Mouse (Mus musculus) adipocyte (in vitro differentiated cells): ENCODE results near the gene Zfp961.
"Not testable (repeated sequence)": the region's sequence is repeated elsewhere in the genome, so short reads cannot be mapped to it uniquely, and the experiment has no call there.

Source experiments
- DNase-seq: peaks from one replicate; pipeline ENCODE4 v3.0.0-alpha.2; 2016; ENCODE audit warnings: low spot score

Gene Zfp961

GRCm38 (mm10) chr8:71950482-71951221 is at the start of gene Zfp961:
Gene Zfp961 (plus strand): TSS chr8:71951038.
- DNase-seq = peak; percentile 97

DNA sequence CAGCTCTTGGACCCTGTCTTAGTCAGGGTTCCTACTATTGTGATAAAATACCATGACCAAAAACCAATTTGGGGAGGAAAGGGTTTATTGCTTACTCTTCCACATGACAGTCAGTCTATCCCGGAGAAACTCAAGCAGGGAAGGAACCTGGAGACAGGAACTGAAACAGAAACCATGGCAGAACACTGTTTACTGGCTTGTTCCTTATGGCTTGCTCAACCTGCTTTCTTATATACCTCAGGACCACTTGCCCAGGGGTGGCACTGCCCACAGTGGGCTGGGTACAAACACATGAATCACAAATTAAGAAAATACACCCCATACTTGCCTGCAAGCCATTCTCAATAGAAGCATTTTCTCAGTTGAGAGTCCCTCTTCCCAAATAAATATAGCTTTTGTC is 47.8 kb upstream of the Zfp961 start:
- not testable (repeated sequence) for DNase-seq

GRCm38 (mm10) chr8:71906809-71907208 is 44.0 kb upstream of the Zfp961 start:
- DNase-seq = no peak

- DNase-seq = peak; percentile 12
Observed at GRCm38 (mm10) chr8:71907798-71908257, 43.0 kb upstream of the Zfp961 start.

DNA sequence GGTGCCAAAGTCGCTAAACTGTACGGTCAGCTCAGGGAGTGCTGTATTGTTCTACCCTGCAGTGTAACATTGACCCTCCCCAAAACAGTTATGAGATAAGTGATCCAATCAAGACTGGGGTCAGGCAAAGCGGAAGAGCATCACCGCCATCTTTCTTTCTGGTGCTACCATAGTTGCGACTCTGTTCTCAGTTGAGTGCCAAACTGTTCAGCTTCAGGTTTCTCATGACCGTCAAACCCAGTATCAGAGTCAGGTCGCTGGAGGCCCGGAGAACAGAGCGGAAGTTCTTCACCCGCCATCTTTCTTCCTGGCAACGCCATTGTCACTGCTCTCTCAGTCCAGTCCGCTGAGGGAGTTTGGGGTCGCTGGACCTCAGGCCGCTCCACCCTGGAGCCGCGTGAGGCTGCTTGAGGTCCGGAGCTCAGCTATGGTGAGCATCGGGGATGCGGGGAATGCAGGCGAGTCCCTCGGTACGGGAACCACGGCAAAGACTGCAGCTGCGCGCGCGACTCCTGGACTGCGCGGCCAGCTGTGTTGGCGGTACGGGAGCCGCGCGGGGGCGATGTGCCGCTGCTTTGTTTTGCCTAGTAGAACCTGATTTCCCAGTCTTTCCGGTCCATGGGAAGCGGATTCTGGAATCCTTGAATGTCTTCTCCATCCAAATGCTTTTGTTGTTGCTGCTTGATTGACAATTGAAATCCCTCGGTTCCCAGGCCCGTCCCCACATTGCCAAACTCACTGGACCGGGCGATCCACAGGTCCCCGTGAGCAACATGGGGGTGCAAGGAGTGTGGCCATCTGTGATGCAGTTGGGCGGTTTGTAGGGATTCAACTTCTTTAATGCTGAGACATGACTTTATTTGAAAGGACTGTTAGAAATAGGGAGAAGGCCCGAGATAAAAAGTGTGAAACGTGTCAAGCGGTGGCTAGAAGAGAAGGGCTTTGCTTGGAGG is 42.3 kb upstream of the Zfp961 start, which contains the start of the genes Zfp882 and Zfp617:
Gene Zfp882 (plus strand): TSS at position 300 of the 953 bp plus-strand sequence.
Gene Zfp617 (plus strand): TSS at position 327 of the 953 bp plus-strand sequence.
- DNase-seq = peak; percentile 78

GRCm38 (mm10) chr8:71912286-71912685 is 38.6 kb upstream of the Zfp961 start:
- DNase-seq = no peak

DNA sequence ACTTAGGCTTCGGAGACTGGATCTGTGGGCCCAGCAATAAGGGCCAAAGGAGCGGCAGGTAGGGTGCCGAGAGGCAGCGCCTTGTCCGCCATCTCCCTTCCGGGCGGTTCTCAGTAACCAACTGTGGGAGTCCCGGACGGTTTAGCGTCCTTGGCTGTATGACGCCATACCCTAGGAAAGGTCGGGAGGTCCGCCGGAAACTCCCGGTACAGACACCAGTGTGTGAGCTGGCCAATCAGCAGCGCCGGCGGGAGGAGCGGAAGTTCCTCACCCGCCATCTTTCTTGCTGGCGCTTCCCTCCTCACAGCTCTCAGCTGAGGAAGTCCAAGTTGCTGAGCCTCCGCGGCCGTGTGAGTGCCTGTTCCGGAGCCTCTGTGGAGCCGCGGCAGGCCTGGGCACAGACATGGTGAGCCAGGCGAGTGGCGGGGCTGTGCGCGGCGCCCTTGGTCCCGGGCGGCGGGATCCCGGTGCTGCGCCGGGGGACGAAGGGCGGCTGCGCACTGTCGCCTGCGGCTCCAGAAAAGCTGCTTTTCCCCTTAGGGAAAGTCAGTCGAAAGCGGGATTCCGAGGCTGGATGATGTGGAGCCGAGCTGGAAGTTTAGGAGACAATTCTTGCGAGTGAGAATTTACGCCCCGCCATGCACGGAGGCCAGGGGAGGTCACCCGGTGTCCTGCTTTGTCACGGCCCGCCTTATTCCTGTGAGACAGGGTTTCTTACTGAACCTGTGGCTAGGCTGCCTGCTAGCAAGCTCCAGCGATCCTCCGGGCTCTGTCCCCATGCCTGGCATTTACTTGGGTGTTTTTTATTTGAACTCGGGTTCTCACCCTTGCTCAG is 28.1 kb upstream of the Zfp961 start:
- peak; percentile 95 for DNase-seq

DNA sequence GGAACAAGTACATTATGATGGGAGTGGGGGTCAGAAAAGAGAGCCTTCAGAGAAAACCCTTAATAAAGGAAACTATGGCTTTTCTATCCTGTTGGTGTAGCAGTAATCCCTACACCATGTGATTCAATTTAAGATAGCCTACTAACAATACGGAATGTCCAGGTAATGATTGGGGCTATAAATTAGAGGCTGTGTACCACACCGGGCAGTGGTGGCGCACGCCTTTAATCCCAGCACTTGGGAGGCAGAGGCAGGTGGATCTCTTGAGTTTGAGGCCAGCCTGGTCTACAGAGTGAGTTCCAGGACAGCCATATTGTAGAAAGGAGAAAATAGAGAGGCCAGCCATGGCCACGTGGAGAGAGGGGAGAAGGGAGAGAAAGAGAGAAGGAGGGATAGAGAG is 25.0 kb upstream of the Zfp961 start:
- DNase-seq = no peak

DNA sequence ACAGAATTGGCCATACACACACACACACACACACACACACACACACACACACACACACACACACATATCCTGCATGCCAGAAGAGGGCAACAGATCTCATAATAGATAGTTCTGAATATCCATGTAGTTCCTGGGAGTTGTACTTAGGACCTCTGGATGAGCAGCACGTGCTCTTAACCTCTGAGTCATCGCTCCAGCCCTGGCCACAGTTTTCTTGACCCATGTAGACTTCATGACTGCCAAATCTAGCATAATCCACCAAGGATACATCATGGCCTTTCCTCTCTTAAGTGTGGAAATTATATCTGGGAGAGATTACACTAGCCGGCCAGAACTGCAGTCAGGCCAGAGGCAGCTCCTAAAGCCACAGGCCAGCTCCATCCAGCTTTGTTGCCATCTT is 24.3 kb upstream of the Zfp961 start:
- peak; percentile 59 for DNase-seq

GRCm38 (mm10) chr8:71927779-71928178 is 23.1 kb upstream of the Zfp961 start:
- no peak for DNase-seq

GRCm38 (mm10) chr8:71938037-71938436 is 12.8 kb upstream of the Zfp961 start:
- not testable (repeated sequence) for DNase-seq

DNA sequence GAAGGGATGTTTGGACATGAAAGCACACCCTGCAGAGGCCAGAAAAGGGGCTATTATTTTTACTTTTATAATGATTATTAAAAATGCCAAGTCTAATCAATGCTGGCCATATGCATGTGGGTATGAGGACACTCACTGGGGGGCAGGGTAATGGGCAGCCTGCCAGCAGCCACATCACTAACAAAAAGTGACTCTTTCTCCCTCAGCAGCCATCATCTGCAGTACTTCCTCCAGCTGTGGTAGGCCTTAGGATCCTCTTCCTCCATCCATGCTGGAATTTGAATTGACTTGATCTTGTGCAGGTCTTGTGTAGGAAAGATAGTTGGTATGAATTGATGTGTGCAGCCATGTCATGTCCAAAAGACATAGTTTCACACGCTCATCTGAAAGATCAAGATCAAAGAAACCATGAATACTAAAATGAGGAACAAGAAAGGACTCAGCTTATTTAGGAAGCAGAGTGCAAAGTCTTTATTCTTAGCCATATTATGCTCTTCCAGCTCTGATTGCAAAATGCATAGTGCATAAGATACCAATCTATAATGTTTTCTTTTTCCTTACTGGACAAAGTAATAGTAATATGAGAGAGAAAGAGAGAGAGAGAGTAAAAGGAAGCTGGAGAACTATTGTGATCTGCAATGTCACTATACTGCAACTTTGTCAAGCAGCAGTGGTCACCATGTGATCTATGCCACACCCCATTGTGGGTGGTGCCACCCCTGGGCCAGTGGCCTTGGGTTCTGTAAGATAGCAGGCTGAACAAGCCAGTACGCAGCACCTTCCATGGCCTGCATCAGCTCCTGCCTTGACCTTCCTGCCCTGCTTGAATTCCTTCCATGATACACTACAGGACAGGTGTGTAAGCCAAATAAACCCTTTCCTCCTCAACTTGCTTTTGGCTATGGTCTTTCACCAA is 10.3 kb upstream of the Zfp961 start:
- DNase-seq = no peak

- DNase-seq = no peak
Observed at GRCm38 (mm10) chr8:71941776-71942175, 9.1 kb upstream of the Zfp961 start.

- no peak for DNase-seq
Observed at GRCm38 (mm10) chr8:71948624-71949023, 2.2 kb upstream of the Zfp961 start.

DNA sequence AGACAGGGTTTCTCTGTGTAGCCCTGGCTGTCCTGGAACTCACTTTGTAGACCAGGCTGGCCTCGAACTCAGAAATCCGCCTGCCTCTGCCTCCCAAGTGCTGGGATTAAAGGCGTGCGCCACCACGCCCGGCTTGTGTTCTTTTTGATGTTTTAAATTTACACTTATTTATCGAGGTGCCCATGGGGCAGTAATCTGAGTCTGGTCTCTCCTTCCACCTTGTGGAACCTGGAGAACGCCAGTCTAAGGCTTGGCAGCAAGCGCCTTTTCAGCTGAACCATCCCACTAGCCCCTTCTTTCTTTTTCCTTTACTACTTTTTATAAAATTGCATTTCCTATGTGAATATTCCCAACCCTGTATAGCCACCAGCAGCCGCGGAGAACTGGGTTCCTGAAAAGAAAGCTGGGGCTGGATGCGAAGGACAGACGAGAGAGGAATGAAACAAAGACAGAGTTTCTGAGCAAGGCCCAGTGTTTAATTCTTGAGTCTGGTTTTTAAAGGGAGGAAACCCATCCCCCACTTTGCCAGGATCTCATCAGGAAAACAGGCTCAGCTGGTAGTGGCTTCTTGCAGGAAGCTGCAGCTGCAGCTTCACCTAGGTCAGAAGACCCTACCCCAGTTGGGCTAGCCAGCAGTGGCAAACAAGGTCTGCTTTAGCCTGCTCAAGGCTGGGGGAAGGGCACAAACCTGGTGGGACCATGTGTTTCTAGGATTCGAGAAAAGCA is 761 bp downstream of the Zfp961 start:
- no peak for DNase-seq

DNA sequence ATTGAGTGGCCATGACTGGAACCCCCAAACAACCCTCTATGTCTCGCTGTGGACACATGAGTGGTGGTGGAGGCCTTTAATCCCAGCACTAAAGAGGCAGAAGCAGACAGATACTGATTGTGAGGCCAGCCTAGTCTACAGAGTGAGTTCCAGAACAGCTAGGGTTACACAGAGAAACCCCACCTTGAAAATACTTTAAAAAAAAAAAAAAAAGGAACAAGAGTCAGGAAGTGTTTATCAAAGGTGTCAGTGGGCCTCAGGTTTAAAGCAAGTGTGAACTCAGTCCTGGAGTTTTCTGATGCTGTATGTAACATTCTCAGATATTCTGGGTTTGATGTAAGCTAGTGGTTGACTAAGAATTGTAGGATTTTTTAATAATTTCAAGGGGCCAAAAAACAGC is 1.7 kb downstream of the Zfp961 start:
- no peak for DNase-seq

DNA sequence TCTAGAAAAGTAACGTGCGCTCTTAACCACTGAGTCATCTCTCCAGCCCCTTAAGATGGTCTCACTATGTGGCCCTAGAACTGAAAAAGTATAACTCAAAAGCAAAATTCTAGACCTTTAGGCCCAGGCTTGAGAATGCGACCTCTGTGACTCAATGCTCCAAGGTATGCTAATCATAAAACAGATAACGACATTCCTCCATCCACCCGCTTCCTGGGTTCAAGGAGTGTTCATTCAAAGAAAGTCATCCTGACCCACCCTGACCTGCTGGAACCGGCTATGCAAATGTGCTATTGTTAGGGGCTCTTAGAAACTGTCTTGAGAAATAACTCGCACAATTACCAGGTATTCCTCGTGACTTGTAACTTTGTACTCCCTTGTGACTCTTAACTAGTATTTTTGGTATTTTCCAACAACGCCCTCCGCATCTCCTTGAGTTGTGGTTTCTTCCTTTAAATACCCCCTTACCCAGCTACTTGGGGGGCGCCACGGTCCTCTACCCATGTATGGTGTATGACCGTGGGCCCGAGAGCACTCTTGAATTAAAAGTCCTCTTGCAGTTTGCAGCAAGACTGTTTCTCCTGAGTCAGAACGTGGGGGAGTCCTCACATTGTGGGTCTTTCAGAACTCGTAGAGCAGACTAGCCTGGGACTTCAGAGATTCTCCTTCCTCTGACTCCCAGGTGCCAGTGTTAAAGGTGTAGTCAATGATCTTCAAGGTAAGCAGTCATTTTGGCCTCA is 2.3 kb downstream of the Zfp961 start:
- DNase-seq = not testable (repeated sequence)

GRCm38 (mm10) chr8:71954666-71955065 is 3.8 kb downstream of the Zfp961 start:
- DNase-seq = no peak

GRCm38 (mm10) chr8:71960483-71960882 is 9.6 kb downstream of the Zfp961 start:
- DNase-seq = no peak
